Mouse (Mus musculus): ENCODE results near the gene Fbxo42. TPM values are rescaled to one million over a fixed set of nuclear protein-coding genes. Genes with fewer than 3 reads are reported as not detected.
"Not testable (repeated sequence)": the region's sequence is repeated elsewhere in the genome, so short reads cannot be mapped to it uniquely, and the experiment has no call there.

Gene Fbxo42
- polyA plus RNA-seq, 1 experiment from 2014 or later = 31.7 TPM

DNA sequence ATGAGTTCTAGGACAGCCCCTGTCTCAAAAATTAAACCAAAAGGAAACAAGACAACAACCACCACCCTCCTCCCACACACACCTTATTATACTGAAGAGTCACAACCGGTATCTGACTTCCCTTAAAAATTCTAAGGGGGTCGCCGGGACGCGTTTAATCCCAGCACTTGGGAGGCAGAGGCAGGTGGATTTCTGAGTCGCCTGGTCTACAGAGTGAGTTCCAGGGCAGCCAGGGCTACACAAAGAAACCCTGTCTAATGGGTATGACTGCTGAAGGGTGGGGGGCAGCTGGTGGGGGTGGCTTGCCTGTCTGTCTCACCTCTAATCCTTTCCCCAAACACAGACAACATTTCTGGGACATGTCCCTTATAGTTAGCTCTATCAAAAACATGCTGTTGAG lies 6.7 kb upstream of the Fbxo42 start:
- H3K36me3 ChIP-seq (ENCODE audit: control insufficient read depth, insufficient read depth, low read length) = no peaks in the 10 kb centered on the region
- WGBS = 92% methylated on average over 6 of the region's 6 CpGs
- no peaks in the 10 kb centered on the region; the same call in 1 of the 2 replicates for H3K27me3 ChIP-seq (ENCODE audit: control insufficient read depth, insufficient read depth, low read length)
- no peak overlapping the region for H3K4me3 ChIP-seq (ENCODE audit: low read depth, low read length)
- H3K9ac ChIP-seq (replicated peaks; ENCODE audit: low read depth, low read length) = no peak overlapping the region
- H3K27ac ChIP-seq (ENCODE audit: low read depth, low read length) = no peak overlapping the region
- ATAC-seq (ENCODE audit: low read depth) = no peak
- H3K9me3 ChIP-seq (ENCODE audit: control insufficient read depth, low read length) = no peaks in the 10 kb centered on the region
- H3K4me1 ChIP-seq (ENCODE audit: control insufficient read depth, insufficient read depth, low read length) = peaks cover 16% of the 10 kb centered on the region
- H3K4me2 ChIP-seq (ENCODE audit: low read depth, low read length) = no peak overlapping the region

DNA sequence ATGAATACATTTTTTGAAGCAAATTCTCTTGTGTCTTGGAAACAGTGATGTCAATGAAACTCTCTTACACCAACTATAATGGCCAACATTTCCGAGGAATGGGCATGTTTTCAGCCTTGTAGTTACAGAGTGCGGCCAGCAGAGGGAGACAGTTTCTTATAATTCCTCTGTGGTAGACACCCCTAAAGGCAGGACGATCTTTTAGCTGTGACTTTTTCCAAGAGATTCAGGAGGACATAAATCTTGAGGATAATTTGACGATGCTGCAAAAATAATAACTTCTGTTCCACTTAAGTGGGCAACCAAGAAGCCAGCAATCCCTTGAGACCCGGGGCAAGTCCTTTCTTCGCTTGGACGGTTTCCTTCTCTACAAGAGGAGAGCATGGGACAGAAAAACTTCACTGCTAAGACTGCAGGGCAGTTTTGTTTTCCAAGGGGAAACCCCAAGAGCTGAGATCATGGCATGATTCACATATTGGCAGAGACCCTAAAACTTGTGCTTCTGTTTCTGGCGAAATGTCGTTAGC lies 5.4 kb upstream of the Fbxo42 start:
- 25% methylated on average over 9 of the region's 9 CpGs for whole genome bisulfite sequencing
- no peaks in the 10 kb centered on the region; the same call in 1 of the 2 replicates for H3K27me3 ChIP-seq (ENCODE audit: control insufficient read depth, insufficient read depth, low read length)
- H3K4me3 ChIP-seq (ENCODE audit: low read depth, low read length) = no peak overlapping the region
- H3K36me3 ChIP-seq (ENCODE audit: control insufficient read depth, insufficient read depth, low read length) = no peaks in the 10 kb centered on the region
- H3K9me3 ChIP-seq (ENCODE audit: control insufficient read depth, low read length) = no peaks in the 10 kb centered on the region
- H3K4me1 ChIP-seq (ENCODE audit: control insufficient read depth, insufficient read depth, low read length) = peaks cover 15% of the 10 kb centered on the region
- H3K4me2 ChIP-seq (ENCODE audit: low read depth, low read length) = no peak overlapping the region
- H3K9ac ChIP-seq (replicated peaks; ENCODE audit: low read depth, low read length) = no peak overlapping the region
- H3K27ac ChIP-seq (ENCODE audit: low read depth, low read length) = no peak overlapping the region
- no peak for ATAC-seq (ENCODE audit: low read depth)

DNA sequence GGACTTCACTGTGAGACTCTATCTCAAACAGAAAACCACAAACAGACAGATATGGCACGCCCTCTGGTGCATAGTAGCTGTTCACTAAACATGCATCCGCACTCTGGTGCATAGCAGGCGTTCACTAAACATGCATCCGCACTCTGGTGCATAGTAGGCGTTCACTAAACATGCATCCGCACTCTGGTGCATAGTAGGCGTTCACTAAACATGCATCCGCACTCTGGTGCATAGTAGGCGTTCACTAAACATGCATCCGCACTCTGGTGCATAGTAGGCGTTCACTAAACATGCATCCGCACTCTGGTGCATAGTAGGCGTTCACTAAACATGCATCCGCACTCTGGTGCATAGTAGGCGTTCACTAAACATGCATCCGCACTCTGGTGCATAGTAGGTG lies 2.6 kb upstream of the Fbxo42 start:
- H3K27ac ChIP-seq (ENCODE audit: low read depth, low read length); ATAC-seq (ENCODE audit: low read depth); H3K9ac ChIP-seq (replicated peaks; ENCODE audit: low read depth, low read length); H3K4me2 ChIP-seq (ENCODE audit: low read depth, low read length); H3K9me3 ChIP-seq (ENCODE audit: control insufficient read depth, low read length); H3K4me3 ChIP-seq (ENCODE audit: low read depth, low read length); H3K27me3 ChIP-seq (ENCODE audit: control insufficient read depth, insufficient read depth, low read length); H3K36me3 ChIP-seq (ENCODE audit: control insufficient read depth, insufficient read depth, low read length): not testable (repeated sequence)
- WGBS = 97% methylated on average over 7 of the region's 16 CpGs
- peaks cover 19% of the 10 kb centered on the region for H3K4me1 ChIP-seq (ENCODE audit: control insufficient read depth, insufficient read depth, low read length)

DNA sequence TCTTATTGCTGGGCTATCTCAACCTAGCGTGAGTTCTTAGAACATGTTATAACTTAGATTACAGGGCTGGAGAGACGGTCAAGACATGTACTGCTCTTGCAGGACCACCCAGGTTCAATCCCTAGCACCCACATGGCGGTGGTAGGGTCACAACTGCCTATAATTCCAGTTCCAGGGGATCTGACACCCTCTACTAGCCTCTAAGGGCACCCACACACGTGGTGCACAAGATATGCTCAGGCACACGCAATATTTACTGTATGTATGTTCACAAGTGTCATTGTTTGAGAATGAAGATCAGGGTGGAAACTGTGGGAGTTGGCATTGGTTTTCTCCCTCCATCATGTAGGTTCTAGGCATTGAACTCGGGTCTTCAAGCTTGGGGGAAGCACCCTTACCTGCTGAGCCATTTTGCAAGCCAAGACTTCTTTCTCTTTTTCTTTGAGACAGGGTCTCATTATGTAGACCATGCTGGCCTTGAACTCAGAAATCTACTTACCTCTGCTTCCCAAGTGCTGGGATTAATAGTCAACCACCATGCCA lies 1.2 kb upstream of the Fbxo42 start:
- H3K9me3 ChIP-seq (ENCODE audit: control insufficient read depth, low read length) = no peaks in the 10 kb centered on the region
- no peak overlapping the region for H3K9ac ChIP-seq (replicated peaks; ENCODE audit: low read depth, low read length)
- no peak overlapping the region; the same call in 1 of the 2 replicates for H3K4me2 ChIP-seq (ENCODE audit: low read depth, low read length)
- no peak overlapping the region for H3K4me3 ChIP-seq (ENCODE audit: low read depth, low read length)
- peaks cover 19% of the 10 kb centered on the region for H3K4me1 ChIP-seq (ENCODE audit: control insufficient read depth, insufficient read depth, low read length)
- no peaks in the 10 kb centered on the region for H3K36me3 ChIP-seq (ENCODE audit: control insufficient read depth, insufficient read depth, low read length)
- H3K27me3 ChIP-seq (ENCODE audit: control insufficient read depth, insufficient read depth, low read length) = no peaks in the 10 kb centered on the region
- 93% methylated on average over 6 of the region's 6 CpGs for WGBS
- H3K27ac ChIP-seq (ENCODE audit: low read depth, low read length) = no peak overlapping the region
- ATAC-seq (ENCODE audit: low read depth) = no peak

GRCm38 (mm10) chr4:141148009-141148801 lies 492 bp downstream of the Fbxo42 start:
- WGBS = under 1% methylated on average over 59 of the region's 66 CpGs
- peak overlapping the region; percentile 89 for H3K27ac ChIP-seq (ENCODE audit: low read depth, low read length)
- peaks cover 19% of the 10 kb centered on the region for H3K4me1 ChIP-seq (ENCODE audit: control insufficient read depth, insufficient read depth, low read length)
- peak overlapping the region; percentile 96 for H3K9ac ChIP-seq (replicated peaks; ENCODE audit: low read depth, low read length)
- H3K4me2 ChIP-seq (ENCODE audit: low read depth, low read length) = peak overlapping the region; percentile 55
- peak; percentile 83 for ATAC-seq (ENCODE audit: low read depth)
- H3K4me3 ChIP-seq (ENCODE audit: low read depth, low read length) = peak overlapping the region; percentile 98
- no peaks in the 10 kb centered on the region for H3K9me3 ChIP-seq (ENCODE audit: control insufficient read depth, low read length)
- no peaks in the 10 kb centered on the region for H3K27me3 ChIP-seq (ENCODE audit: control insufficient read depth, insufficient read depth, low read length)
- no peaks in the 10 kb centered on the region for H3K36me3 ChIP-seq (ENCODE audit: control insufficient read depth, insufficient read depth, low read length)

DNA sequence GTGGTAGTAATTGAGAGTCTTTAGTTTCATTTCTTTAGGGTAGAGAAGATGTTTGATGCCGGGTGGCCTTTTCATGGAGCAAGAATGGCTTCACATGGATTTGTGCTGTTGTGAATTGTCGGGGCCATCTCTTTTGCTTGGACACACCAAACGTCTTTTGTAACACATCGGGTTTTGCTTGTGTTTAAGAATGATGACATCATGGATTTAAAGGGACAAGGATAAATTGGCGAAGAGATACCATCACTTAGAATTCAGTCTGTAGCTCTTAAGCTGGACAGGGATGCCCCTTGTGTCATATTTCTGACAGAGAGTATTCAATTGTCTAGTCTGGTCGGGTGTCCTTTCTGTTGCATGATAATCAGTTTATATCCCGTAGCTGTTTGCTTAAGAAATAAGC lies 1.4 kb downstream of the Fbxo42 start:
- H3K27ac ChIP-seq (ENCODE audit: low read depth, low read length) = no peak overlapping the region
- 23% methylated on average over 7 of the region's 7 CpGs for WGBS
- peak overlapping the region; percentile 96 for H3K9ac ChIP-seq (replicated peaks; ENCODE audit: low read depth, low read length)
- H3K9me3 ChIP-seq (ENCODE audit: control insufficient read depth, low read length) = no peaks in the 10 kb centered on the region
- H3K27me3 ChIP-seq (ENCODE audit: control insufficient read depth, insufficient read depth, low read length) = no peaks in the 10 kb centered on the region
- H3K4me3 ChIP-seq (ENCODE audit: low read depth, low read length) = peak overlapping the region; percentile 98
- ATAC-seq (ENCODE audit: low read depth) = no peak
- H3K36me3 ChIP-seq (ENCODE audit: control insufficient read depth, insufficient read depth, low read length) = no peaks in the 10 kb centered on the region
- peaks cover 19% of the 10 kb centered on the region for H3K4me1 ChIP-seq (ENCODE audit: control insufficient read depth, insufficient read depth, low read length)
- H3K4me2 ChIP-seq (ENCODE audit: low read depth, low read length) = peak overlapping the region; percentile 55

DNA sequence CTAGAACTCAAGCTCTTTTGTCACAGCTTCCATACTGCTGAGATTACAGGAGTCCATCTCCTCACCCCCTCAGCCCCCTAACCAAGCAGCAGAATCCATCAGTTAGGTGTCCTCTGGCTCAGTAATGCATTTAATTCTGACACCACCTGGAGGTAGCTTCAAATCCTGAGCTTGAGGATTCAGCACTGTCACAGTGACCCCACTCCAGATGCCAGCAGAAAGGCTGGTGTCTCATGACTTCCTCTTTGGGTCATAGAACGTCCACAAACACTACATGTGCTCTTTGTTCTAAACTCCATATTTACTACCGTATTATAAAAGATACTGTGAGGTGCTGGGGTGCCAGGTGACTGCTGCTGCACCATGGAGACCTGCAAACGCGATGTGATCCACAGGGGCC lies 9.8 kb downstream of the Fbxo42 start:
- no peak for ATAC-seq (ENCODE audit: low read depth)
- no peak overlapping the region for H3K9ac ChIP-seq (replicated peaks; ENCODE audit: low read depth, low read length)
- H3K27me3 ChIP-seq (ENCODE audit: control insufficient read depth, insufficient read depth, low read length) = no peaks in the 10 kb centered on the region
- no peak overlapping the region for H3K27ac ChIP-seq (ENCODE audit: low read depth, low read length)
- no peak overlapping the region for H3K4me2 ChIP-seq (ENCODE audit: low read depth, low read length)
- H3K36me3 ChIP-seq (ENCODE audit: control insufficient read depth, insufficient read depth, low read length) = no peaks in the 10 kb centered on the region
- WGBS = 72% methylated on average over 4 of the region's 4 CpGs
- no peaks in the 10 kb centered on the region; the same call in 1 of the 2 replicates for H3K4me1 ChIP-seq (ENCODE audit: control insufficient read depth, insufficient read depth, low read length)
- H3K4me3 ChIP-seq (ENCODE audit: low read depth, low read length) = no peak overlapping the region
- no peaks in the 10 kb centered on the region for H3K9me3 ChIP-seq (ENCODE audit: control insufficient read depth, low read length)

DNA sequence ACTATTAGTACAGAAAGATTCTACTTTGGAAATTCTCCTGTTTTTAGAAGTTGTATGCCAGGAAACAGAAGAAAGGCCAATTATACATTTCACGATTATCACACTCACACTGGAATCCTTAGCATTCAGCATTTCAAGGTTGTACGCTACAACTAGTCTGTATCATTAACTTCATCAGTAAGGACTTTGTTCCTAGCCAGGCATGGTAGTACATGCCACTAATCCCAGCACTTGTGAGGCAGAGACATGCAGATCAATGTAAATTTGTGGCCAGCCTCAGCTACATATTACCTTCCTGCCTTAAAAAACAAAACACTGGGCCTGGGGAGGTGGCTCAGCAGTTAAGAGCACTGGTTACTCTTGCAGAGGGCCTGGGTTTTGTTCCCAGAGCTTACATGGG lies 10.9 kb downstream of the Fbxo42 start:
- no peaks in the 10 kb centered on the region for H3K27me3 ChIP-seq (ENCODE audit: control insufficient read depth, insufficient read depth, low read length)
- no peak overlapping the region for H3K4me2 ChIP-seq (ENCODE audit: low read depth, low read length)
- no peak overlapping the region for H3K4me3 ChIP-seq (ENCODE audit: low read depth, low read length)
- no peak overlapping the region for H3K9ac ChIP-seq (replicated peaks; ENCODE audit: low read depth, low read length)
- 94% methylated on average over 2 of the region's 2 CpGs for WGBS
- H3K9me3 ChIP-seq (ENCODE audit: control insufficient read depth, low read length) = no peaks in the 10 kb centered on the region
- no peak for ATAC-seq (ENCODE audit: low read depth)
- H3K36me3 ChIP-seq (ENCODE audit: control insufficient read depth, insufficient read depth, low read length) = no peaks in the 10 kb centered on the region
- H3K4me1 ChIP-seq (ENCODE audit: control insufficient read depth, insufficient read depth, low read length) = no peaks in the 10 kb centered on the region; the same call in 1 of the 2 replicates
- H3K27ac ChIP-seq (ENCODE audit: low read depth, low read length) = no peak overlapping the region

GRCm38 (mm10) chr4:141159093-141159492 lies 11.4 kb downstream of the Fbxo42 start:
- no peaks in the 10 kb centered on the region; the same call in 1 of the 2 replicates for H3K4me1 ChIP-seq (ENCODE audit: control insufficient read depth, insufficient read depth, low read length)
- no peak overlapping the region for H3K4me3 ChIP-seq (ENCODE audit: low read depth, low read length)
- ATAC-seq (ENCODE audit: low read depth) = no peak
- no peak overlapping the region for H3K4me2 ChIP-seq (ENCODE audit: low read depth, low read length)
- H3K9me3 ChIP-seq (ENCODE audit: control insufficient read depth, low read length) = no peaks in the 10 kb centered on the region
- no peaks in the 10 kb centered on the region for H3K36me3 ChIP-seq (ENCODE audit: control insufficient read depth, insufficient read depth, low read length)
- H3K9ac ChIP-seq (replicated peaks; ENCODE audit: low read depth, low read length) = no peak overlapping the region
- WGBS = 58% methylated on average over 11 of the region's 11 CpGs
- H3K27ac ChIP-seq (ENCODE audit: low read depth, low read length) = no peak overlapping the region
- no peaks in the 10 kb centered on the region for H3K27me3 ChIP-seq (ENCODE audit: control insufficient read depth, insufficient read depth, low read length)
